Mouse (Mus musculus) gonadal fat pad, adult 2 months (tissue): ENCODE data around the gene Olfm1. TPM values are rescaled to one million over a fixed set of nuclear protein-coding genes. Genes with fewer than 3 reads are reported as not detected.

ENCODE experiments used
- DNase-seq: peaks from one replicate; pipeline ENCODE4 v3.0.0-alpha.2; 2012; ENCODE audit warnings: low read depth
- polyA plus RNA-seq: library from polyadenylated mRNA; depleted of rRNA; stranded (reverse); fragments of >200 nt; gene quantifications from 2 replicates; pipeline ENCODE4 v1.2.3, GENCODE M21; 2012; rRNA removed

The Olfm1 gene
- 61.7 and 69.8 TPM in 2 replicates for polyA plus RNA-seq

GRCm38 (mm10) chr2:28192821-28193689 lies at the start of gene Olfm1:
Gene Olfm1 (plus strand): TSS chr2:28192992.
- DNase-seq: no peak

DNA sequence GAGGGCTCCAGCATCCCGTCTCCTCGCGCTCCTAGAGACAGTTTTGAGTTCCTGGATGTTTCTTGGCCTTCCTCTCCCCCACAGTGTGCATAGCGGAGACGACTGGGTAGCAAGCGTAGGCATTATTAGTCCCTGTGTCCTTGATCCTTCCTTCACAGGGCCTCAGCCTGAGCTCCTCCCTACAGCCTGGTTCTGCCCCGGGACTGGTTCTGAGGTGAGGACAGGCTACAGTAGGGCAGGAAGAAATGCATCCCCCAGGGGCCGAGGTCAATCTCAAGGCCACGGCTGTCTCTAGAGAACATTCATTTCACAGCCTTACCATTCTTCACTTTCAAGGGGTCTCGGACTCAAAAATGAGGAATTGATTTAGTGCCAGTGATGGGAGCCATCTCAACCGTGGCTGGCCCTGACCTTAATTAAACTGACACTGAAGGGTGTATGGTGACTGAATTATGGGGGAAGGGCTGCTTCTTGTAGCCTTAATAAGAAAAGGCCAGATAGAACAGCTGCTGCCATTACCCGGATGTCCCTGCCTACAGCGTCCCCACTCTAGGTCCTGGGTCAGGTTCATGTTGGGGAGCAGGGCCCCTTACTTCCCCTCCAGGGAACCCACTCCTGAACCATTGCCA lies 49.3 kb upstream of the Olfm1 start:
- DNase-seq: no peak

- no peak for DNase-seq
Measured at GRCm38 (mm10) chr2:28145702-28146101, 47.1 kb upstream of the Olfm1 start.

DNA sequence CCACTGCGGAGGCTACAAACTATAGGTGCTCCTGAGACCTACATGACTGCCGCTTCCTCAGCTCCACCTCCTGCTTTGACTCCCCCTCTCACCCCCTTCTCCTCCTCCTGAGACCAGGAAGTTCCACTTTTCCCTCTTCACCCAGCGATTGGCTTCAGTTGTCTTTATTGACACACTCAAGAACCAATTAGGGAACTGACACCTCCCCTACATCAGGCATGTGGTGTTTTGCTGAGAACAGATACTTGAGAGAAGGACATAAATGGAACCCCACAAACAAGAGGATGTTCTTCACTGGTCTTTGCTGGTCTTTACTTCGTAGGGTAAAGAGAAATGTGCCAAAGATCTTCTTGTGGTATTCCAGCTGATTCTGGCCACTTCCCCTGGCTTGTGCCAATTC lies 46.6 kb upstream of the Olfm1 start:
- no peak for DNase-seq

- DNase-seq: no peak
Measured at GRCm38 (mm10) chr2:28146685-28147084, 46.1 kb upstream of the Olfm1 start.

DNA sequence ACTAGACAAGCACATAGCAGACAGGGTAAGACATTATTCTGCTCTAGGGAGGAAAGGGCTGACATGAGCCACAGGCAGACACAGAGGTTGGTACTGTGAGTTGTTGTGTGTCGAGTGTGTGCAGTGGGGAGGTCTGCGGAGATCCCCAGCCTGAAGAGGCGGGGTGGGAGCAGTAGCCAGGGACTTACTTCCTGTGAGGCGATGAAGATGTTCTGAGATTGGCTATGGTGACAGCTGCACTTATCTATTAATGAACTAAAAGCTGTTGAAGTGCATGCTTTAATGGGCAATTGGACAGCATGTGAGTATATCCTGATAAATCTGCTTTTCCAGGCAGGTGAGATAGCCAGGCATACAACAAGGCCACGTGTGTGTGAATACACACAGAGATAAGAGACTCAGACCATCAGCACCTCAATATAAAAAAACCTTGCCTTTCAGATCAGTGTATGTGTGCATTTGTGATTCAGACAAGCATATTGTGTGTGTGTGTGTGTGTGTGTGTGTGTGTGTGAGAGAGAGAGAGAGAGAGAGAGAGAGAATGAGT lies 45.5 kb upstream of the Olfm1 start:
- DNase-seq: no peak

DNA sequence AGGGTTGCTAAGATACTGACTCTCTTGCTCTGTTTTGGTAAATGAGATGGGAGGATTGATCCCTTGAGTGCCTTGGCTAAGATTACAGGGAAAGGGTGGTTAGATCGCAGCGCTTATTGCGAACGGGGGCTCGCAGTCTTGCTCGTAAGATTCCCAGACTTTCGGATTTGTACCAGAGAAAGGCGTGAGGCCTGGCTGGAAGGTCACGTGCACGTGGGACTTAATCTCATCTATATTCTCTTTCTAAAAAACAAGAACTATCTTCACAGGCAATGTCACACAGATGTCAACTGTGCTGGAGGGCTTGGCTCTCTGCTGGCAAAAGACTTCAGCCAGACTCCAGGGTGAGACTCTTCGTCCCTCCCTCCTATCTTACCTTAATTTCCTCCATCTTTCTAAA lies 43.1 kb upstream of the Olfm1 start:
- no peak for DNase-seq

DNA sequence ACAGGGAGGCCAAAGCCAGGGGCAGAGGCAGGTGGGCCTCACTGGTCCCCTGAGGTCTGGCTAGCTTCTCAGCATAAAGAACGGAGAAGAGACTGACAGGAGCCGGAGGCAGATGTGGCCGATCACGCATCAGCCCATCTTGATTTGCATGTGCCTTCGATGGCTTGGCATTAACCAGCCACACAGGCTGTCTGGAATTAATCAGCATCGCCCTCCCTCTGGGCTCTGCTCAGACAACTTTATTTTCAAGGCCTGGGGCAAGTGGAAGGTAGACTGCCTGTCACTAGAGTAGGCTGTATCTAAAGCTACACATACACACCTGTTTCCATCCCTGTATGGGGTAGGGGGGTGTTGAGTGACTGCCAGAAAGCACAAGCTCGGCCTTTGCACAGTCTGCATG lies 32.2 kb upstream of the Olfm1 start:
- no peak for DNase-seq

GRCm38 (mm10) chr2:28165570-28165969 lies 27.2 kb upstream of the Olfm1 start:
- DNase-seq: no peak

GRCm38 (mm10) chr2:28169336-28169735 lies 23.5 kb upstream of the Olfm1 start:
- DNase-seq: no peak

- DNase-seq: no peak
Measured at GRCm38 (mm10) chr2:28171962-28172361, 20.8 kb upstream of the Olfm1 start.

DNA sequence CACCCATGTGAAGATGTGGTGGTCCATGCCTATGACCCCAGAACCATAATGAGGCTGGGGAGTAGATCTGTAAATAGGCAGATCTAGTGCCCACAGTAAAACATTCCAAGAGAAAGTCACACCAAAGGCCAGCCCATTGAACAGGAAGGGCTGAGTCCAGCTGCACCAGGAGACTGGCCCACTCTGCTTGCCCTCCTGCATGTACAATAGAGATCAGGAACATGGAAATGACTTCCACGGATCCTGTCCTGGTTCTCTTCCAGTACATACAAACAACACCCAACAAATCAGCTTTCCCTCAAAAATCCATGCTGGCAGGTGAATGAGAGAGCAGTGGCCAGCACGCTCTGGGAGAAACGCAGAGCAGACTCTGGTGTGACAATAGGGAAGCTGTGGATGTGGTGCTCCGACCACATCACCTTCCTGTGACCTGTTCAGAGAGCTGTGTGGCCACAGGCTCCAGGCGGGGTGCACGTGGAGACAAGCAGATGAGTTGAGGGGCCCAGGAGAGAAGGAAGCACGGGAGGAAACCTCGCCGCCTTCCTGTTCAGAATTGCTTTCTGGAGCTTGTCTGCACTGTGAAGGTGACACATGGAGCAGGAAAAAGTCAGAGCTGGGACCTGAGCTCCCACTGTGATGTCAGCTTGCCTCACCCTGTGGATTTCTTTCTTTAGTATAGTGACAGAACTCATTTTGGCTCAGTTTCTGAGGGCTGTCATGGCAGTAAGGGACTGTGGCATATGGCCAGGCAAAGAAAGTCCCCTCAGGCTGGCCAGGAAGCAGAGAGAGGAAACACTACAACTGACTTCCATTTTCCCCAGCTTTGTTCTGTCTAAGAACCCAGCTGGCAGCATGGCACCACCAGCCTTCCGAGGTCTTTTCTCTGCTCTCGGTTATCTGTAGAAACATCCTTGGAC lies 19.3 kb upstream of the Olfm1 start:
- no peak for DNase-seq

DNA sequence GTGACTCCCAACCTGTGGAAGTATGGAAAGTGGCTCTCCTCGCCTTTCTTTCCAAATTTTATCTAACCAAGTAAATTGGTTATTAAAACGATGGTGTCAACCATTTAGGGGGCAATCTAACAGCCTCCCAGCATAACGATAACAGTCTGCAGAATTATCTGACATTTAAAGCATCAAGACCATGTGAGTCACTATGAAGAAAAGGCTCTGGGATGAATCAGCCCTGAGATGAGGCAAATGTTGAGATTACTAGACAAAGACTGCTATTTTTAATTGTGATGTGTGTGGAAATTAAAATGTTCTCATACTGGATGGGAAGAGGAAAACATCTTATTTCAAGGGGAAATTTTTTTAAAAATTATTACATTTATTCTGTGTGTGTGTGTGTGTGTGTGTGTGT lies 18.4 kb upstream of the Olfm1 start:
- DNase-seq: no peak

DNA sequence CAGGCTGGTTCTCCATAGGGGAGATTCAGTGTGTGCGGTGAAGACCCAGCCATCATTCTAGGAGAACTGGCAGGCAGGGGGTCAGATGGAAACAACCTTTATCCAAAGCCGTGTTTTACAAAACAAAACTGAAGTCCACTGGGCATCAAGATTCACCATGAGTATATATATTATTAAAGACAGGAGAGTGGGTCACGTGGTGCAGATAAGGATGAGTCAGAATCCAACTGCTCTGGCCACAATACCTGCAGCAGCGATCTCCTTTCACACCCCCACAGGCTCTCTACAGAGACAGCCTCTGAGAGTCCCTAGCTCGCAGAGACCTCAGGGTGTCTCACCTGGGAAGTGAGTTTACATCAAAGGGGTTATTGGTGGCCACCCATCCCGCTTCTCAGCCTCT lies 14.2 kb upstream of the Olfm1 start:
- no peak for DNase-seq

- no peak for DNase-seq
Measured at GRCm38 (mm10) chr2:28180053-28180452, 12.7 kb upstream of the Olfm1 start.

DNA sequence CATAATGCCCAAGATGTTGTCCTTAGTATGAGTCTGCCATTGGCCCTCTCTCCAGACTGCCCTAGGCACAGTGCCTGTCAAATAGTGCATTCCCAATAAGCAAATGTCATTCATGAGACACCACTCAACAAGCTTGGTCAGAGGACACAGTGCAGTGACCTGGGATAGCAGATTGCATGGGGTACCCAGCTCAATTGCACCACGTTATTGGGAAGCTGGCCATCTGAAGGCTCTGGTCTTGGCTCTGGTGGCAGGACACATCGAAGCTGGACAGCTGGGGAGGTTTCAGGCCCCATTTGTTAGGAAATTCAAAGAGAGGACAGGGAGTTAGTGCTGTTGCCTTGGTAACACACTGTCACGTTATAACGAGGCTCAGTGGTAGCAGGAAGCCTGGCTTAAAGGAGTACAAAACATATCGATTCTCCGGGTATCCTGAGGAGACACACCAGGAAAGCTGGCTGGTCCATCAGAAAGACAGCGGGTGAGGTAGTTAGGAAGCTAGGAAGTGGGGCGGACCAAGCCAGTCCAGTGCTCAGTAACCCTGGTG lies 4.3 kb upstream of the Olfm1 start:
- no peak for DNase-seq

DNA sequence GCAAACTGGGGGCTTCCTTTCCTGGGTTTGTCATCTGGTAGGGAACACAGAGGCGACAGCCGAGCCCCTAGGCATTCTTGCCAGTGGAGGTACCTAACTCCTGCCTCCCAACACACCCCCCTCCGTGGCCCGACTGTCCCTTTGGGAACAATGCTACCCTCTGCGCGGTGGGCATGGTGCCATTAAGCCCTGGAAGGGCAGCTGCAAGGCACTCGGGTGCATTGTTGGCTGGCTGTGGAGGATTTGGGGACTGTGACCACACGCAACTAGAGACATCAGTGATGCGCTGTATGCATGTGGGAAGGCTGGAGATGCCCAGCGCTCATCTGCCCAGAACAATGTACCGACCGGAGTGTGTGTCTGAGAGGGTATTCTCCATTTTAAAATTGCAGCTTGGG lies 897 bp downstream of the Olfm1 start:
- no peak for DNase-seq

- DNase-seq: no peak
Measured at GRCm38 (mm10) chr2:28194962-28195617, 2.3 kb downstream of the Olfm1 start.

- DNase-seq: no peak
Measured at GRCm38 (mm10) chr2:28195726-28196125, 2.9 kb downstream of the Olfm1 start.

GRCm38 (mm10) chr2:28201441-28201841 lies 8.6 kb downstream of the Olfm1 start:
- no peak for DNase-seq

- no peak for DNase-seq
Measured at GRCm38 (mm10) chr2:28204167-28204566, 11.4 kb downstream of the Olfm1 start.
